Mouse (Mus musculus) kidney, adult 2 months (tissue): Measurements from ENCODE around the gene Dtx3l. TPM values are rescaled to one million over a fixed set of nuclear protein-coding genes. Genes with fewer than 3 reads are reported as not detected.

ENCODE experiments used
- DNase-seq: peaks from one replicate; pipeline ENCODE4 v3.0.0; 2021
- H3K27ac ChIP-seq: fragments of 200-500 bp; 2 replicates; pipeline ENCODE4 v1.5.1; 2012; ENCODE audit warnings: low read depth, low read length, control low read depth, inconsistent platforms; ENCODE audit not compliant: insufficient read depth
- H3K27me3 ChIP-seq: fragments of 200-500 bp; replicated peaks from 2 replicates; pipeline ENCODE4 v1.6.1; 2012; ENCODE audit warnings: mild to moderate bottlenecking, moderate library complexity, low read length, inconsistent platforms; ENCODE audit not compliant: control insufficient read depth, insufficient read depth
- H3K36me3 ChIP-seq: fragments of 200-500 bp; 2 replicates; pipeline ENCODE4 v1.6.1; 2012; ENCODE audit warnings: mild to moderate bottlenecking, moderate library complexity, low read length, inconsistent platforms; ENCODE audit not compliant: control insufficient read depth, insufficient read depth
- H3K4me1 ChIP-seq: fragments of 200-500 bp; 2 replicates; pipeline ENCODE4 v1.6.1; 2011; ENCODE audit warnings: low read length; ENCODE audit not compliant: control insufficient read depth, insufficient read depth
- H3K4me3 ChIP-seq: fragments of 200-500 bp; 2 replicates; pipeline ENCODE4 v1.5.1; 2011; ENCODE audit warnings: mild to moderate bottlenecking, low read depth, low read length, control low read depth; ENCODE audit not compliant: insufficient read depth
- CTCF ChIP-seq: fragments of 200-500 bp; conservative IDR thresholded peaks from 2 replicates; pipeline ENCODE4 v1.5.1; 2011; ENCODE audit warnings: low read depth, mild to moderate bottlenecking, control low read depth, low read length, moderate library complexity, mixed read lengths; ENCODE audit not compliant: insufficient read depth, insufficient read length
- POLR2A ChIP-seq: fragments of 200-500 bp; IDR thresholded peaks from one replicate; pipeline ENCODE4 v1.6.1; 2011; ENCODE audit warnings: low read depth, low read length, control low read depth
- WGBS: fragments of 180-500 bp; shearing (Covaris S2); methylation state at CpG from one replicate; pipeline ENCODE4 v1.1.7; 2018; 5-methylcytosine and 5-hydroxymethylcytosine counted together
- polyA plus RNA-seq: library from polyadenylated mRNA; depleted of rRNA; stranded (reverse); fragments of >200 nt; gene quantifications from 2 replicates; pipeline ENCODE4 v1.2.3, GENCODE M21; 2012; rRNA removed

Dtx3l gene
- polyA plus RNA-seq, 1 experiment: 5.4 TPM

- H3K27me3 ChIP-seq: no peaks in the 10 kb centered on the region
- no peak for TF ChIP-seq CTCF
- no peak for TF ChIP-seq POLR2A
- no peak overlapping the region for H3K4me3 ChIP-seq
- no peak overlapping the region for H3K27ac ChIP-seq
- H3K4me1 ChIP-seq: no peaks in the 10 kb centered on the region
- WGBS: 74% methylated on average over 7 of the region's 7 CpGs
- DNase-seq: no peak
- no peaks in the 10 kb centered on the region for H3K36me3 ChIP-seq
Observed at GRCm38 (mm10) chr16:35888174-35888573, 50.8 kb downstream of the Dtx3l start.

Other genes starting within 250 kb of the Dtx3l start
- gene Dirc2, start 169.8 kb downstream of the Dtx3l start, polyA plus RNA-seq: 33.3 and 35.1 TPM in 2 replicates
- gene Hspbap1, start 168.8 kb downstream of the Dtx3l start, polyA plus RNA-seq: 6.2 and 7.0 TPM in 2 replicates
- gene Parp14, start 67.6 kb downstream of the Dtx3l start, polyA plus RNA-seq: 3.8 and 5.3 TPM in 2 replicates
- 6.0 and 8.0 TPM in 2 replicates for gene Parp9, start 681 bp downstream of the Dtx3l start, polyA plus RNA-seq
- gene Kpna1, start 39.6 kb upstream of the Dtx3l start, polyA plus RNA-seq: 6.2 and 7.3 TPM in 2 replicates
- 1.8 and 2.1 TPM in 2 replicates for gene Wdr5b, start 102.0 kb upstream of the Dtx3l start, polyA plus RNA-seq
- 68.9 and 94.6 TPM in 2 replicates for gene Fam162a, start 132.4 kb upstream of the Dtx3l start, polyA plus RNA-seq
- 14.8 and 21.3 TPM in 2 replicates for gene Ccdc58, start 132.5 kb upstream of the Dtx3l start, polyA plus RNA-seq
- gene Csta1, start 192.1 kb upstream of the Dtx3l start, polyA plus RNA-seq: not detected in 2 replicates
- gene Stfa2l1, start 217.7 kb upstream of the Dtx3l start, polyA plus RNA-seq: not detected in 2 replicates
- gene Gm5483, start 245.1 kb upstream of the Dtx3l start, polyA plus RNA-seq: not detected in 2 replicates